7 mouse cellular contexts compared by ENCODE assay signal in genomic region chr15:78778077-78778870, GRCm38 (mm10). TPM values are rescaled to one million over a fixed set of nuclear protein-coding genes. Genes with fewer than 3 reads are reported as not detected.
DNase-seq lines count a peak whose midpoint lies in the region; ATAC-seq lines count a peak whose summit lies in the region.

No protein-coding gene starts in this region.

- ATAC-seq in megakaryocyte progenitor cell, adult 5-6 weeks (replicated peaks; ENCODE audit: poor library complexity), result peak; percentile 83

- DNase-seq in adipocyte (ENCODE audit: low spot score), result peak; percentile 97
- peak; percentile 87 to 92 for DNase-seq in cerebellum, postnatal 25 days
- peak; percentile 93 for DNase-seq in gastrocnemius, adult 18-20 months (ENCODE audit: low spot score)
- DNase-seq in hindlimb bud, embryonic 11.5 days (ENCODE audit: extremely low spot score, low read depth, low spot score), result peak; percentile 73
- DNase-seq in left cerebral cortex, adult 8-10 months (ENCODE audit: low spot score in 2 of 2), result peak; percentile 74 to 88
- peak; percentile 88 for DNase-seq in right cerebral cortex, postnatal 4 days

RNA-seq across cellular contexts. Expression of gene Mfng, which starts 5.0 kb away (rescaled TPM):
- 1 to 10 TPM; 1.8 to 3.6 TPM for total RNA-seq in gastrocnemius, adult 18-20 months (2021)
- total RNA-seq in left cerebral cortex, adult 8-10 months (2022), result 1 to 10 TPM; 4.2 to 8.9 (median 6.4) TPM
- 13.3 and 13.6 TPM in 2 replicates for total RNA-seq in megakaryocyte progenitor cell, adult 5-6 weeks (2015)
- total RNA-seq in megakaryocyte progenitor cell, adult 5-6 weeks (2017), result 10.0 and 10.5 TPM in 2 replicates

RNA-seq across cellular contexts. Expression of gene Card10, which starts 24.6 kb away (rescaled TPM):
- 1 to 10 TPM; 4.1 to 6.5 TPM for total RNA-seq in gastrocnemius, adult 18-20 months (2021)
- 1 to 10 TPM; 4.9 to 5.4 (median 5.0) TPM for total RNA-seq in left cerebral cortex, adult 8-10 months (2022)
- 0.20 and 0.78 TPM in 2 replicates for total RNA-seq in megakaryocyte progenitor cell, adult 5-6 weeks (2015)
- 0.12 and 0.14 TPM in 2 replicates for total RNA-seq in megakaryocyte progenitor cell, adult 5-6 weeks (2017)

RNA-seq across cellular contexts. Expression of gene Elfn2, which starts 59.7 kb away (rescaled TPM):
- under 1 TPM; 0.02 to 0.05 TPM for total RNA-seq in gastrocnemius, adult 18-20 months (2021)
- total RNA-seq in left cerebral cortex, adult 8-10 months (2022), result 100 to 1,000 TPM; 136 to 151 (median 145) TPM
- total RNA-seq in megakaryocyte progenitor cell, adult 5-6 weeks (2015), result not detected in 2 replicates
- 0.04 TPM in 1 of 2 replicates, not detected in the other for total RNA-seq in megakaryocyte progenitor cell, adult 5-6 weeks (2017)

Comparison
In these comparisons a context has a peak if more than half of its experiments do, and no peak if none do; other contexts are left out.
1. Peak in every context shown above with its lines: DNase-seq and ATAC-seq.
2. RNA of gene Elfn2, which starts 59.7 kb away (total RNA-seq): 136 to 151 TPM in left cerebral cortex, adult 8-10 months; 0.02 to 0.05 TPM in gastrocnemius, adult 18-20 months and 0.04 TPM in megakaryocyte progenitor cell, adult 5-6 weeks; every median in the first group is over 100 times any median in the second.